Mouse (Mus musculus) WW6 (cell line): ENCODE measurements at regions not wholly inside any gene's neighbourhood (a gene's known extent, or its start where the extent isn't known, plus 50 kb on each side); places are given as distances from the start of the nearest gene placed in this dataset.
A peak's percentile ranks its signal among the peaks of the same experiment; 100 is the strongest.

Experiments used
- DNase-seq: peaks from one replicate; pipeline ENCODE4 v3.0.0-alpha.2; 2013; ENCODE audit warnings: low read depth, low spot score

DNA sequence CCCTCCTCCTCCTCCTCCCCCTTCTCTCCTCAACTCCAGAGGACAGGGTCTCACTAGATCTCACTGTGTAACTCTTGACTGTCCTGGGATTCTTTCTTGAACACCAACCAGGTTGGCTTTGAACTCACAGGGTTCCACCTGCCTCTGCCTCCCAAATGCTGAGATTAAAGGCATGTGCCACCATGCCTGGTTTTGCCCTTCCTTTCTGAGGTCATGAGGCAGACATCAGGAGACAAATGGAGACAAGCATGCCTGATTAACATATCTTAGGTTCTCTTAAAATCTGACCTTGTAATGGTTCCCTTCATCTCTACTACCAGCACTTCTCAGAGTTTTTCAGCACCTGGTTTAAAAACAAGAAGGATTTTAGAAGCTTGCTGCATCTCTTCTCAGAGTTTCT is 143.5 kb downstream of the Gm10260 start:
- DNase-seq = no peak

- no peak for DNase-seq
Observed at GRCm38 (mm10) chr13:97607221-97607723, 153.2 kb downstream of the Gm10260 start.

DNA sequence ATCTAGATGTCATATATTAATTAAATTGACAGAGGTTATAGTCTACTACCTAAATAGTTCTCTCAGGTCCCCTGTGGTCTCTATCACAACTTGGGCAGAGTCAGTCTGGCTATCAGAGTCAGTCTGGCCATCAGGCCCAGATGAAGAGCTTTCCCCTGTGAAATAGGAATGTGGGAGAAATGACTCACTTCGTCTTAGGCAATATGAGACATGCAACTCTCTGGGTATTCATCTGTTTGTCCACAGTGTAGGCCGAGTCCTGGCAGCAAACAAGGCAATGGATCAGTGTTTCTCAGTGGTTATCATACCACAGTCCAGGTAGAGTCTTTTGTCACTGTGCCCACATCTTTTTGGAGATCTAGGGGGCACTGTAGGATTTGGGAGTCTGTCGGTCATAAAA is 156.0 kb downstream of the Gm10260 start:
- no peak for DNase-seq

- no peak for DNase-seq
Observed at GRCm38 (mm10) chr13:97601135-97601730, 159.2 kb downstream of the Gm10260 start.

DNA sequence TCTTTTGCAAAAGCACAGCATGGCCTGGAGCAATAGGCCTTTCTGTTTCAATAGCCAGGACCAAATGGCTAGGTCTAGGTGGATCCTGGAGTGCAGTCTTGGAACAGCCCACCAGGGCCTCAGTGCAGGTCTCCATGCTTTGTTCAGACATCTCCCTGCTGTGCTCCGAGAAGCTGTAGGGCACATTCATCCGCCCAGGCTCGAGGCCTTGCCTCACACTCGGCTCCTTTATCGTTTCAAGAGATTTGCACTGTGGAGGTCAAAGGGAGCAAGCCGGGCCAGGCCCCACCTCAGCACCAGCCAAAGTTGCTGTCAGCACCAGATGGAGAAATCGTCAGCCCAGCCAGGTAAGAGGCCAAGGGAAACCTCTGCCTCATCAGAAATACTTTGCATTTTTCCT is 160.3 kb downstream of the Gm10260 start:
- DNase-seq = no peak

GRCm38 (mm10) chr13:97598507-97599431 is 161.7 kb downstream of the Gm10260 start:
- no peak for DNase-seq

DNA sequence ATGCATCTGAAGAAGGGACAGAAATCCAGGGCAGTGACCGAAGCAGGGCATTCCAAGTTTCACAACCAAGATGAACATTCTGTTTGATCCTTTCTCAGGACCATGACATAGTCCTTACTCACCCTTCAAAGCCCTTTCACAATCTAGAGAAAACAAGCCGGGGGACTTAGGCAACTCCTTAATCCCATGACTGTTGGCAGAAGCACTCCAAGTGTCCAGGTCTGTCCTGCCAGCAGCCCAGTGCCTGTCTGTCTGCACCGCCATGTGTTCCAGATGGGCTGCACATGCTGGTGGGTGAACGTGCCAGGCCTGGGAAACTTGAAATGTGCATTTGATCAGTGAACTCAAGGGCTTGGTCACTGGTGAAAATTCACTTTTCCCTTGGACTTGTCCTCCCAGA is 165.6 kb downstream of the Gm10260 start:
- DNase-seq = no peak

- DNase-seq = peak; percentile 52
Observed at GRCm38 (mm10) chr13:97589626-97590025, 170.8 kb downstream of the Gm10260 start.

GRCm38 (mm10) chr13:97588085-97588484 is 172.3 kb downstream of the Gm10260 start:
- no peak for DNase-seq

GRCm38 (mm10) chr13:97587088-97587487 is 173.3 kb downstream of the Gm10260 start:
- no peak for DNase-seq

DNA sequence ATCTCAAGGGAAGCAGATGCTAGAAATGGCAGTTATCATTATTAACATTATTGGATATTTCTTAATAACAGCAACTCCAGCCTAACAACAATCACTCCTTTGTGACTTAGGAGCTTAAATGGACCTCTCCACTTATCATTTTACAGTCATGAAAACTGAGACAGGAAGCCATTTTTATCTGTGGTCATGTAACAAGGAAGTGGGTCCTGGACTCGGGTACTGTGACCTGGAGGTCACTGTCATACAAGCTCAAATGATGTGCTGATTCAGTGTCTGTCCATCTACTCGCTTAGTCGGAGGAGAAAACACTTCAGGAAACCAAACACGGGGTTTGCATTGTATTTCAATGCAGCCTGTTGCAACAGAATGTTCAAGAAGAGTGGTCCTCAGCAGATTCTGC is 176.4 kb downstream of the Gm10260 start:
- DNase-seq = no peak

- DNase-seq = no peak
Observed at GRCm38 (mm10) chr13:97581380-97581779, 179.1 kb downstream of the Gm10260 start.

DNA sequence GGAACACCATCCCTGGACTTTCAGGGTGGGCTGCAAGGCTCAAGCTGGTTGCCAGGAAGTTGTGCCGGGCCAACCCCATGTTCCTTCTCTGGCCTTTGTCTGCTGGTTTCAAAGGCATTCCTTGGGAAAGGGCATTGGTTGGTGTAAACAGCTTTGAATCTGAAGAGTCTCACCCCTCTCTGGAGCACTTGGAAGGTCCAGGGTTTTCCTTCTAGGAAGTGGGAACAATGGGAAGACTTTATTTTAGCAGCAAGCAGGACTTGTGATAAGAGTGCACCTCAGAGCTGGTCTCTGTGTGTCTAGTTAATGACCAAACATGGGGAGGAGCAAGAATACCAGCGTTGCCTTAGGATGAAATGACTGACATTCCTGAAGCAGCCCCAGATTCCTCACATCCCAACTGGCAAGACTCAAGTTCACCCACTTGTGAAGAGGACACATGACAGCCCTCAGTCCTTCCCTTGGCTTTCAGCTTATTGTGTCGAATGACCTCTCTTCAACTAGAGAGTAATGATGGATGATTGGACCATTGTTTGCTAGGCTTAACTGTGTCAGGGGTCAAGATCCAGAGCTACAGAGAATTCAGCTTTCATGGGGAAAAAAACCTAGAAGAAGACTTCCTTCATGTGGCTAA is 180.1 kb downstream of the Gm10260 start:
- no peak for DNase-seq

DNA sequence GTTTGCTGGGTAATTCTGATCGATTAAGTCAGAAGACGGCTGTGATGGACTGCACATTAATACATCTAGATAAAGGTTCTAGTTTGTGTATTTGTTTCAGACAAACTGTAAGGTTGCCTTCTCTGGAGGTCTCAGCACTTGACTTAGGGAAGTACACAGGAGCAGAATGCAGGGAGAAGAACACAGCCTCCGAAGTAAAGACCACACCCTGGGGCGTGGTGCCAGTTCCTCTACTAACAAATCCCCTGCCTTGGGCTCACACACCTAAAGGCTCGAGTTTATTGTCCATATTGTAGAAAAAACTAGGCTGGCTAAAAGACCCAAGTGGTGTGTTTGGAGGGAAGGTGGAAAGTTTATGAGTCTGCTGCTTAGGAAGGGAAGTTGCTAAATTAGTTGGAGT is 181.8 kb downstream of the Gm10260 start:
- DNase-seq = no peak

- no peak for DNase-seq
Observed at GRCm38 (mm10) chr13:97577081-97577785, 183.2 kb downstream of the Gm10260 start.

DNA sequence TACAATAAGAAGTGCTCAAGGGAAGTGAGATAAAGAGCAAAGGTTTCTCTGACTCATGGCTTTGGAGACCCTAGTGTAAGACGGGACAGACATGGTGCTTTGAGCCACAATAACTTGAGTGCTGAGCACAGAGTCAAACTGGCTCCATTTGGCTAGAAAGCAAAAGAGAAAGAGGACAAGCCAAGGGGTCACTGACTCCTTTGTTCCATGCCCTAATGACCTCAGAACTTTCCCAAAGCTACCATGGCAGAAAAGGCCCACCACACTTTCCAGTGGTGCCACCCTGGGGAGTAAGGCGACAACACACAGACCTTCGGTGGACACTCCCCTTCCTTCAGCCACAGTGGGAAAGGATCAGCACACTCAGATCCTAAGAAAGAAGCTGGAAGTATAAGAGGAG is 186.8 kb downstream of the Gm10260 start:
- no peak for DNase-seq

DNA sequence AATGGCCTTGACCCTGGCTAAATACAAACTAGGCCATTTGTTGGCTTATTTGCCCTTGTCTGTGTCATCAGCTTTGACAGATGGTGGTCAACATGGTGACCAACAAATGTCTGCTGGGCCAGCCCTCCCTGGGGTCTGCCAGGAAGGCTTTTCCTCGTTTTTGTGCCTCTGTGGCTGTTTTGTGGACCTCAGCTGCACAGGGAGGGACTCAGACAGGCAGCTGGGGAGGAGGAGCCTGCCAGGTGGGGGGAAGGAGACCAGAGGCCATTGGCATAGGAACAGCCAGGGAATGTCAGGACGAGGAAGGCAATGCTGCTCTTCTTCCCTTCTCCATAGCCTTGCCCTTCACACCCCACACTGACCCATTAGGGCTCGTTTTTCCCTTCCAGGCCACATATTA is 188.1 kb downstream of the Gm10260 start:
- no peak for DNase-seq

GRCm38 (mm10) chr13:97570009-97570408 is 190.4 kb downstream of the Gm10260 start:
- DNase-seq = no peak

DNA sequence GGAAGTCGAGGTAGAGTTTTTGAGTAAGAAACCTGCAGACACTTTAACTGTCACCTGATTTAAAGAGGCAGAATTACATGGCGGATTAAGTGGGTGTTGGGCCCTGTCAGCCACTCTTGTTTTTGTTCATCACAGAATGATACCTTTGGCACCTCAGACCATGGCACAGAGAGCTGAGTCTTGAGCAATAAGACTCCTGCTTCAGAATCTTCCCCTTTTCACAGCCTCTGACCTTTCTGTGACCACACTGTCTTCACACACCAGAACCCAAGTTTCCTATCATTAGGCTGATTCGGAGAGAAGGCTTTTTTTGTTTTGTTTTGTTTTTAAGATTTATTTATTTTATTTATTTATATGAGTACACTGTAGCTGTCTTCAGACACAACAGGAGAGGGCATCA is 192.8 kb downstream of the Gm10260 start:
- DNase-seq = no peak

GRCm38 (mm10) chr13:97566071-97566470 is 194.4 kb downstream of the Gm10260 start:
- no peak for DNase-seq

- no peak for DNase-seq
Observed at GRCm38 (mm10) chr13:97562241-97562640, 198.2 kb downstream of the Gm10260 start.

DNA sequence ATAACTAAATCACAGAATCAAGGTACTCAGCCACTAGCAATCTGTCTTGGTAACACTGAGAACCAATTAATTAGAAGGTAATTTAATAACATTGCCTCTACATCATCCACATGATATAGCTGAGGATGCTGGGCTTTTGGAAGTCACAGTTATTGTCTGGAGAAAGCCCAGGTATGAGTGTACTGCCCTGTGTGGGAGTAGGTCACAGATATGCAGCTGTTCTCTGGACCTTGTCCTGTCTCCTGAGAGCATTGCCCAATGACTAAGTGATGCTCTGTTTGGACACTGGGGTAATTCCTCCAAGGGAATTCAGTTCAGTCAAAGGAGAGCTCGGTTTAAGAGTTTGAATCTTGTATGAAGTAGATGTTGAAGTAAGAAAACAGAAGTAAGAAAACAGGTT is 199.6 kb downstream of the Gm10260 start:
- DNase-seq = no peak
